Mouse (Mus musculus) adrenal gland, postnatal 14 days (tissue): ENCODE data around the gene Gm20815. TPM values are rescaled to one million over a fixed set of nuclear protein-coding genes. Genes with fewer than 3 reads are reported as not detected.
"Not testable (repeated sequence)": the region's sequence is repeated elsewhere in the genome, so short reads cannot be mapped to it uniquely, and the experiment has no call there.

Experiments used
- DNase-seq: peaks from one replicate; pipeline ENCODE4 v3.0.0; 2021; ENCODE audit warnings: mixed read lengths
- long read RNA-seq, 2 experiments: library from polyadenylated mRNA; stranded (forward); transcript quantifications; one replicate each; pipeline ENCODE4 v2.0.0; 2021
- total RNA-seq: library from RNA; stranded (reverse); gene quantifications from 2 replicates; pipeline ENCODE4 v1.2.3, GENCODE M21; 2021

Gene Gm20815
- total RNA-seq: not detected in 2 replicates
- long read RNA-seq, experiment 1: 0 reads
- long read RNA-seq, experiment 2: 0 reads

GRCm38 (mm10) chrY:8835069-8835468, at the start of gene Gm20815:
Gene Gm20815 (minus strand): TSS chrY:8835169.
- not testable (repeated sequence) for DNase-seq
